Mouse (Mus musculus): ENCODE results near the gene Cckar. TPM values are rescaled to one million over a fixed set of nuclear protein-coding genes. Genes with fewer than 3 reads are reported as not detected.

Cckar gene
- not detected for polyA plus RNA-seq (2017; shearing (Covaris generic))

GRCm38 (mm10) chr5:53707235-53708177 lies at the start of gene Cckar:
Gene Cckar, minus strand, starts transcription at chr5:53707705.

Other genes starting within 250 kb of the Cckar start
- gene Rbpj, start 241.6 kb downstream of the Cckar start, polyA plus RNA-seq (2017; shearing (Covaris generic)), result 31.1 TPM
- gene Tbc1d19, start 101.9 kb upstream of the Cckar start, polyA plus RNA-seq (2017; shearing (Covaris generic)), result 8.4 TPM

Measured in activated CD4-positive, CD25-positive, alpha-beta regulatory T cell, adult 9 weeks (primary cell).